Mouse (Mus musculus) CH12.LX (cell line): ENCODE results near the gene Pgam2. TPM values are rescaled to one million over a fixed set of nuclear protein-coding genes. Genes with fewer than 3 reads are reported as not detected.

ENCODE experiments used
- DNase-seq: peaks from one replicate; pipeline ENCODE4 v3.0.0-alpha.2; 2013; ENCODE audit errors: extremely low read depth
- H3K27ac ChIP-seq: 2 replicates; pipeline ENCODE4 v1.5.1; 2012; ENCODE audit warnings: low read depth, mild to moderate bottlenecking, control low read depth, moderate library complexity; ENCODE audit not compliant: insufficient read depth
- H3K27me3 ChIP-seq: replicated peaks from 2 replicates; pipeline ENCODE3; 2012; ENCODE audit warnings: inconsistent platforms
- H3K36me3 ChIP-seq, 2 experiments: replicated peaks in 1 of 2; 2 replicates each; pipeline versions ENCODE3 to v1.6.1; 2012; ENCODE audit warnings: inconsistent platforms in 1 of 2, low read length in 1 of 2, mild to moderate bottlenecking in 1 of 2, mixed read lengths in 1 of 2, moderate library complexity in 1 of 2; ENCODE audit not compliant: control insufficient read depth in 1 of 2, insufficient read depth in 1 of 2
- H3K4me1 ChIP-seq, 2 experiments: 2 replicates each; pipeline ENCODE4 v1.6.1; 2012; ENCODE audit warnings: inconsistent platforms in 1 of 2, moderate library complexity in 1 of 2; ENCODE audit not compliant: insufficient read depth in 2 of 2, control insufficient read depth in 1 of 2
- H3K4me2 ChIP-seq: 2 replicates; pipeline ENCODE4 v1.6.1; 2012; ENCODE audit warnings: low read depth, mild to moderate bottlenecking, control low read depth; ENCODE audit not compliant: poor library complexity, insufficient read depth, severe bottlenecking
- H3K4me3 ChIP-seq, 3 experiments: fragments of 150-350 bp in 1 of 3; sonication (generic) in 1 of 3; replicated peaks in 1 of 3; 2 replicates each; pipeline versions ENCODE3 to v1.5.1; 2011 to 2012; ENCODE audit warnings: low read depth in 2 of 3, low read length in 2 of 3, mild to moderate bottlenecking in 2 of 3, moderate library complexity in 2 of 3, control low read depth in 1 of 3, improper control_type of control experiment in 1 of 3, inconsistent platforms in 1 of 3, mixed read lengths in 1 of 3; ENCODE audit not compliant: poor library complexity in 1 of 3
- H3K79me2 ChIP-seq: replicated peaks from 2 replicates; pipeline ENCODE4 v1.6.1; 2012; ENCODE audit warnings: mild to moderate bottlenecking, moderate library complexity; ENCODE audit not compliant: control insufficient read depth, poor library complexity, insufficient read depth, severe bottlenecking; ENCODE audit errors: extremely low read depth
- H3K9ac ChIP-seq: 2 replicates; pipeline ENCODE4 v1.6.1; 2012; ENCODE audit warnings: low read depth, mild to moderate bottlenecking, control low read depth, moderate library complexity; ENCODE audit not compliant: insufficient read depth
- H3K9me3 ChIP-seq: replicated peaks from 2 replicates; pipeline ENCODE3; 2012; ENCODE audit warnings: low read length, inconsistent platforms, mixed read lengths
- CHD2 ChIP-seq: IDR thresholded peaks from 2 replicates; pipeline ENCODE4 v1.6.1; 2011; ENCODE audit warnings: low read length, improper control_type of control experiment
- CTCF ChIP-seq, 2 experiments: IDR thresholded peaks in 1 of 2; conservative IDR thresholded peaks in 1 of 2; 2 replicates each; pipeline ENCODE4 v1.5.1; 2011 to 2012; ENCODE audit warnings: low read depth in 2 of 2, low read length in 2 of 2, improper control_type of control experiment in 1 of 2, inconsistent platforms in 1 of 2, mild to moderate bottlenecking in 1 of 2, moderate library complexity in 1 of 2
- GABPA ChIP-seq: IDR thresholded peaks from 2 replicates; pipeline ENCODE4 v1.6.1; 2012; ENCODE audit warnings: low read depth, low read length, improper control_type of control experiment, inconsistent platforms; ENCODE audit not compliant: insufficient replicate concordance
- JUND ChIP-seq: conservative IDR thresholded peaks from 2 replicates; pipeline ENCODE4 v1.6.1; 2011; ENCODE audit warnings: low read depth, low read length, improper control_type of control experiment
- KAT2A ChIP-seq: IDR thresholded peaks from 2 replicates; pipeline ENCODE4 v1.6.1; 2012; ENCODE audit warnings: low read length, improper control_type of control experiment, inconsistent platforms; ENCODE audit not compliant: insufficient replicate concordance
- MAFK ChIP-seq: IDR thresholded peaks from 2 replicates; pipeline ENCODE4 v1.6.1; 2011; ENCODE audit warnings: low read length, improper control_type of control experiment; ENCODE audit not compliant: insufficient replicate concordance
- NELFE ChIP-seq: IDR thresholded peaks from 2 replicates; pipeline ENCODE4 v1.6.1; 2011; ENCODE audit warnings: low read depth, low read length, improper control_type of control experiment
- POLR2A ChIP-seq: IDR thresholded peaks from 2 replicates; pipeline ENCODE4 v1.6.1; 2011; ENCODE audit warnings: low read depth, mild to moderate bottlenecking, improper control_type of control experiment, low read length
- POLR2AphosphoS2 ChIP-seq: IDR thresholded peaks from 2 replicates; pipeline ENCODE4 v1.6.1; 2011; ENCODE audit warnings: low read depth, low read length, improper control_type of control experiment
- RAD21 ChIP-seq: IDR thresholded peaks from 2 replicates; pipeline ENCODE4 v1.6.1; 2011; ENCODE audit warnings: low read depth, mild to moderate bottlenecking, low read length, improper control_type of control experiment, moderate library complexity
- SMC3 ChIP-seq: IDR thresholded peaks from 2 replicates; pipeline ENCODE4 v1.6.1; 2011; ENCODE audit warnings: low read depth, low read length, improper control_type of control experiment
- TCF12 ChIP-seq: IDR thresholded peaks from 2 replicates; pipeline ENCODE4 v1.6.1; 2014; ENCODE audit warnings: low read depth, mild to moderate bottlenecking, inconsistent platforms, low read length, improper control_type of control experiment
- ZKSCAN1 ChIP-seq: IDR thresholded peaks from 2 replicates; pipeline ENCODE4 v1.6.1; 2012; ENCODE audit warnings: low read depth, inconsistent platforms, low read length, improper control_type of control experiment, borderline replicate concordance
- dilution Hi-C: fragments of 300-500 bp; cut with MboI; formaldehyde crosslinking; loops from 2 replicates; pipeline ENCODE4 v1.14.3; 2020; ENCODE audit warnings: low sequenced_read_pairs; ENCODE audit not compliant: extremely low pct_unique_long_range_greater_than_20kb, extremely low pct_ligation_motif_present
- in situ Hi-C: fragments of 300-500 bp; cut with MboI; formaldehyde crosslinking; loops from 3 replicates; pipeline ENCODE4 v1.14.3; 2019; ENCODE audit warnings: low sequenced_read_pairs, low pct_ligation_motif_present, low pct_unique_long_range_greater_than_20kb, mixed read lengths
- polyA plus RNA-seq: library from polyadenylated mRNA; unstranded; fragments of >175 nt; gene quantifications from 2 replicates; pipeline ENCODE4 v1.2.1, GENCODE M21; 2012; ENCODE audit warnings: low read depth; ENCODE audit not compliant: insufficient read length
- total RNA-seq, 2 experiments: library from RNA; depleted of rRNA; stranded (reverse); fragments of 300-350 nt in 1 of 2; fragments of >200 nt in 1 of 2; gene quantifications; 2 replicates each; pipeline ENCODE4 v1.2.3; 2012 to 2014

Gene Pgam2
- total and polyA plus RNA-seq, 3 experiments = 0.64 to 2.5 TPM; not detected in 1

- TF ChIP-seq POLR2A (0 out of 2 replicates have a peak, but pooled peaks have one; percentile 35), NELFE (no peak), SMC3 (no peak)
- TF ChIP-seq, all 38 proteins: peak for 1
- no peak overlapping the region for H3K4me2 ChIP-seq
- no peak for DNase-seq
- no peak overlapping the region for H3K4me3 ChIP-seq
- dilution Hi-C loops (no loop called here), in situ Hi-C loops (loop anchor here (10.0 kb wide), 1 partner anchor 301 kb away; no protein-coding TSS in a partner anchor)
- no peak overlapping the region for H3K9ac ChIP-seq
- H3K36me3 ChIP-seq = peaks cover 7 to 35% of the 10 kb centered on the region in 2 experiments
- H3K9me3 ChIP-seq = no peaks in the 10 kb centered on the region
- H3K79me2 ChIP-seq = peaks cover 19% of the 10 kb centered on the region
- no peak overlapping the region for H3K27ac ChIP-seq
- no peaks in the 10 kb centered on the region for H3K27me3 ChIP-seq
- H3K4me1 ChIP-seq = peaks cover 12 to 25% of the 10 kb centered on the region in 2 experiments
Observed at GRCm38 (mm10) chr11:5785732-5786131, 17.8 kb downstream of the Pgam2 start.

- Histone ChIP-seq H3K36me3 (peaks cover 16 to 49% of the 10 kb centered on the region in 2 experiments), H3K9me3 (no peaks in the 10 kb centered on the region), H3K79me2 (peaks cover 4% of the 10 kb centered on the region; the same call in 1 of the 2 replicates), H3K27me3 (no peaks in the 10 kb centered on the region), H3K4me3 (no peak overlapping the region), H3K4me1 (peaks cover 0 to 8% of the 10 kb centered on the region in 2 experiments; a peak in 3 of 4 replicates), H3K27ac (no peak overlapping the region), H3K9ac (no peak overlapping the region)
- no peak for DNase-seq
- in situ Hi-C loops = loop anchor here (10.0 kb wide), 1 partner anchor 298 kb away; no protein-coding TSS in a partner anchor
- TF ChIP-seq RAD21 = peak; percentile 6
- no peak for TF ChIP-seq GABPA
- peak in 1 of 2 experiments; percentile 49; a peak in 2 of 4 replicates for TF ChIP-seq CTCF (conservative IDR thresholded peaks at IDR 0.05 in 1 of 2, IDR thresholded peaks at IDR 0.05 in 1 of 2; ENCODE audit: low read depth in 2 of 2, low read length in 2 of 2)
- peak; percentile 43 for TF ChIP-seq SMC3
- TF ChIP-seq JUND = no peak
- TF ChIP-seq POLR2AphosphoS2 = no peak
- TF ChIP-seq ZKSCAN1 = no peak
- TF ChIP-seq, all 38 proteins: peak for 3
- no peak overlapping the region for H3K4me2 ChIP-seq
- dilution Hi-C loops = no loop called here
Observed at GRCm38 (mm10) chr11:5782199-5782944, 21.2 kb downstream of the Pgam2 start.

GRCm38 (mm10) chr11:5780035-5780499 lies 23.5 kb downstream of the Pgam2 start:
- TF ChIP-seq CHD2 (no peak), SMC3 (no peak), KAT2A (no peak), GABPA (no peak), JUND (no peak), MAFK (no peak), TCF12 (no peak)
- dilution Hi-C loops (no loop called here), in situ Hi-C loops (loop anchor here (10.0 kb wide), 1 partner anchor 295 kb away; no protein-coding TSS in a partner anchor)
- no peak overlapping the region for H3K4me3 ChIP-seq
- no peak for DNase-seq
- H3K27ac ChIP-seq = no peak overlapping the region
- no peaks in the 10 kb centered on the region for H3K79me2 ChIP-seq
- H3K4me1 ChIP-seq = no peaks in the 10 kb centered on the region
- peaks cover 16 to 51% of the 10 kb centered on the region in 2 experiments for H3K36me3 ChIP-seq
- H3K9me3 ChIP-seq = no peaks in the 10 kb centered on the region
- H3K27me3 ChIP-seq = no peaks in the 10 kb centered on the region
- no peak overlapping the region for H3K4me2 ChIP-seq
- no peak overlapping the region for H3K9ac ChIP-seq
